Mouse (Mus musculus): Measurements from ENCODE around the gene Tomm40.

DNA sequence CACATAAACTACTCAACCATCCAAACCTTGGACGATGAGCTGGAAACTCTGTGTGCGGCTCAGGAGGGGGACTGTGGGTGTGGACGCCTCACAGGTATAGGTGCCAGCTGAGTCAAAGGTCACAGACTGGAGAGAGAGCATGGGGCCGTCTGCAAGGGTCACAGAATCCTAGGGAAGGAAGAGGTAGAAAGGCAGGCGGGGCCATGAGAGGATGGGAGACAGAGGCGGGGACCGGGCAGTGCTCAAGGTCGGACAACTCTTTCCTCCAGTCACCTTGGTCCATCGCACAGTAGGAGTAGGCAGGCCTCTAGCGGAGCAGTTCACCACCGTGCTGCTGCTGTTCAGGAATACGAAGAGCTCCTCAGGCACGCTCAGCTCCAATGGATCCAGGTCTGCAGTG, 44.8 kb upstream of the Tomm40 start:
- TF ChIP-seq CTCF (IDR thresholded peaks at IDR 0.05; ENCODE audit: insufficient read depth, low read length) (no peak), POLR2A (IDR thresholded peaks at IDR 0.05; ENCODE audit: borderline replicate concordance, extremely low read depth, low read depth, low read length) (no peak)

Data from lung, adult 2 months (tissue).